Mouse (Mus musculus) liver (tissue): ENCODE results near the gene Sept7.
"Not testable (repeated sequence)": the region's sequence is repeated elsewhere in the genome, so short reads cannot be mapped to it uniquely, and the experiment has no call there.

Experiments
- DNase-seq: peaks from one replicate; pipeline ENCODE4 v3.0.0-alpha.2; 2020; ENCODE audit warnings: mixed read lengths

Sept7 gene

GRCm38 (mm10) chr9:25252283-25252726 lies at the start of gene Sept7:
TSS of gene Sept7 (plus strand) at chr9:25252439.
- peak; percentile 98 for DNase-seq

DNA sequence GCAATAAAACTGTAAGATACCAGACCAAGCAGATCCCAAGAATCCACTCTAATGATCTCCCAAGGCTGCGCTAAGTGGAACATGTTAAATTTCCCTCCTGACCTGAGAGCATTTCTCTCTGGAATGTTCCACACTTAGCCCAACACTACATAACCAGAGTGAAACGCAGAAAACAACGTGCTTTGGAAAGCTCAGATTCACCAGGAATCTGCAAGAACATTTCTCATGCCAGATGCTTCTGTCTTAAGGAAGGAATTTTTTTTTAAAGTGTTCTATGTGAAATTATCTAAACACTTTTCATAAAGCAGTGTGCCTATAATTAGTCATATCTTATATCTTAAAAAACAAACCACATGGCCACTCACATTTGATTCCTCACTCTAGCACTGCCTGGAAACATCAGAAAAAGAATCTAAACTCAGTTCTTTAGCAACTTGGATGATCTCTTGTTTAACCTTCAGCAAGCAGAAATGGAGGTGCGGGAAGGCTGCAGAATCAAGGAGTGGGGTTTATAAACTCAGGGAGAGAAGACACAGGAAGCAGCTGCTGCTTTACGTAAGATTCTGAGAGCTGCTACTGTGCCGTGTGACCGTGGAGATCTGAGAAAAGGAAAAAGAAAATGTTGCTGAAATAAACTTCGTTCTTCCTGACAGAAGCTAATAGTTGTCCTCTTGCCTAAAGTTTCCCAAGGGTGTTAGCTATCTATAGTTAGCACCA lies 44.0 kb upstream of the Sept7 start:
- DNase-seq, result no peak

GRCm38 (mm10) chr9:25212309-25213163 lies 39.7 kb upstream of the Sept7 start:
- DNase-seq, result peak; percentile 34

DNA sequence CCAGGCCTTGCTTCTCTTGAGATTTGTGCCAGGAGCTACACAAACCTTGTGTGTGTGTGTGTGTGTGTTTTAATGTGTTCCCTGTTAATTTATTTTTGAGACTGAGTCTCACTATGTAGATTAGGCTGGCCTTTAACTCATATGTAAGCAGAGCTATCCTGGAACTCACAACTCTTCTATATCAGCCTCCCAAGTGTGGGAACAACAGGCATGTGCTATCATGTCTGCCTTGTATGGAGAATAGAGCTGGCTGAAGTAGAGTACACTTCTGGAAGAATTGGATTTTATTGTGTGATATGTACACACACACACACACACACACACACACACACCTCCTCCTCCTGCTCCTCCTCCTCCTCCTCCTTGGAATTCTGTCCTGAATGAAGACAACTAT lies 39.1 kb upstream of the Sept7 start:
- no peak for DNase-seq

GRCm38 (mm10) chr9:25215411-25215810 lies 36.8 kb upstream of the Sept7 start:
- DNase-seq, result no peak

DNA sequence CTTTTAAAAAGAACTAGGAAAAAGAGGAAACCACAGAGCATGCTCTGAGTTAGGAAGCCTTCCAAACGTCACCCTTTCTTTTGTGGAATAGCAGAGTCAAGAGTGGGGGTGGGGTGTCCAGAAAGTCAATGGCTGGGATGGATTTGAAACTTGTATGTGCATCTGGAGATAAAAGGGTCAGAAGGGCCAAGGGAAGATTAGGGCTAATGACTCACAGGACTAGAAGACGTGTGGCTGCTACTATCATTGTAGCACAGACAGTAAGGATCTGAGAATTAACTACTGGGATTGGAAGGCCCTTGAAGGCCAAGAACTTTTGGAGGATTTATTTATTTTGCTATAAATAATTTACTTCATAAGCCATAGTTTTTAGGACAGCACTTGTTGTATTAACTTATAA lies 36.0 kb upstream of the Sept7 start:
- DNase-seq, result no peak

DNA sequence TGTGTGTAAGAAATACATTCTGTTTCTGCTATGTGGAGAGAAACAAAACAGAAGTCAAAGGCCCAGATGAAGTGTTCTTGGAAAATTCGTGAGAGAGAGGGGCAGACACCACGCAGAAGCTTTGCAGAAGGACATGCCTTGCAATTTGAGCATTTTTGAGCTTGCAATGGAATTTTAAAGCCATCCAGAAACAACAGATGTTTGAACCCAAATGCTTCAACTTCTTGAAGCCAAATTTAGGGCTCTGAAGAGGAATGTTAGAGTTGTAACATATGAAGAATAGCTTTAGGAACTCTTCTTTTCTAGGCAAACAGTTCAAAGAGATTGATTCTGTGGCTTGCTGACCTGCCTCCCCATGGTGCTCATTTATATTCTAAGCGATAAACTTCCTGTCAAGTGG lies 33.3 kb upstream of the Sept7 start:
- DNase-seq, result no peak

GRCm38 (mm10) chr9:25219882-25220281 lies 32.4 kb upstream of the Sept7 start:
- DNase-seq, result no peak

DNA sequence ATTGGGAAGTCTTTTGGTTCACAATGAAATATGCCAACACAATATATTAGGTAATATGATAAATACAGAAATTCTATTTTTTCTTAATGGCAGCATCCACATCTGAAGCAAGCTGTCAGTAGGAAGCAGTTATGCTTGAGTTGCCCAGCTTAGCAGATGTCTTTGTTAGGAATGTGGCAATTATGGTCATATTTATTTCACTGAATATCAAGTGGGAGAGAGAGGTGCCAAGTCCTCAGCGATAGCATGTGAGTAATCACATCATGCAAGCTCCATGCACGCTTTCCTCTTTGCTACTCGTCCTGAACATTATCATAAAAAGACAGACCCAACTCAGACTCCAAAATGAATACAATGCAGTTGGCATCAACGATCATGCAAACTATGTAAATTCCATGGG lies 27.3 kb upstream of the Sept7 start:
- DNase-seq, result no peak

- no peak for DNase-seq
Measured at GRCm38 (mm10) chr9:25229740-25230139, 22.5 kb upstream of the Sept7 start.

- no peak for DNase-seq
Measured at GRCm38 (mm10) chr9:25230213-25231039, 21.8 kb upstream of the Sept7 start.

DNA sequence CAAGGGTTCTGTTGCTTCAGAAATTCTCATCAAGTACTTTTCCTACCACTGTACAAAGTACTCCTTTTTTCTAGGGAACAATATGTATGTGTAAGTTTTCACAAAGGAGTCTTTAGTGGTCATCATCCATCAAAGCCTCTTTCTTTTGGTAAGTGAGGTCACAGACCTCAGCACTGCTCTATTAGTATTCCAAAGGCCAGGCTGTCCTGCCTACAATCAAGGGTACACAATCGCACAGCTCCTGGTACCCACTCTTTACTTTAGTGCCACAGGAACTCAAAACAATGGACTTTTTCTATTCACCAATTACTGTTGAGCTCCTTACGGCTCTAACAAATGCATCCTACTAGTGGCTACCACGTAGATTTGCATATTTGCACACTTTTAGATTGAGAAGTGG lies 11.2 kb upstream of the Sept7 start:
- DNase-seq, result no peak

DNA sequence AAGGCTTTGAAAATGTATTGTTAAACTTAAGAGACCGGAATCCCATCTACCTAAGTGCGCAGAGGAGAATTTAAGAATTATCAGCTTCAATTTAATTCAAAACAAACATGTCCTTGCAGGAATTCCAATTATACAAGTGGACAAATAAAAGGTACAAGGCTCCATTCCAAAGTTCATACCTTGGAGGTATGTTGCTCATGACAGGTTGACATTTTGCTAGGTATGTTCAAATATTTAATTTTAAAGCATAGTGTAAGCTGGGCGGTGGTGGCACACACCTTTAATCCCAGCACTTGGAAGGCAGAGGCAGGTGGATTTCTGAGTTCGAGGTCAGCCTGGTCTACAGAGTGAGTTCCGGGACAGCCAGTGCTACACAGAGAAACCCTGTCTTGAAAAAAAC lies 10.5 kb upstream of the Sept7 start:
- not testable (repeated sequence) for DNase-seq

GRCm38 (mm10) chr9:25242266-25242665 lies 10.0 kb upstream of the Sept7 start:
- DNase-seq, result no peak

- no peak for DNase-seq
Measured at GRCm38 (mm10) chr9:25243926-25244657, 8.1 kb upstream of the Sept7 start.

- DNase-seq, result no peak
Measured at GRCm38 (mm10) chr9:25245125-25245524, 7.1 kb upstream of the Sept7 start.

DNA sequence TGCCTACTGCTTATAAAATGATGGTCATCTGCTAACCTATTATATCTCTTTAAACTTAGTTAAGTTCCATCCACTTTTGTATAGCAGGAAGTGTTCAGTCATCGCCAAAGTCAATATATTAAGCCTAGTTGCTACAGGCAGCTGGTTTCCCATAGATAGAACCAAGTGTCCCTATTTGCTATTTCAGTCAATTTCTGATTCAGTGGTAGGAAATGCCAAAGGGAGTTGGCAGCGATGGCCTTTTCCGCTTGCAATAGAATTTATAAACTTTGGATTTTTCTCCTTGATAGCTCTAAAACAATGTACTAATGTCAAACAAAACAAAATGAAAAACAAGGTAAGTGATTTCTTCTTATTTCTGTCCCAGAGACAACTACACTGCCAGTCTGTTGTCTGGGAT lies 5.7 kb upstream of the Sept7 start:
- DNase-seq, result no peak

DNA sequence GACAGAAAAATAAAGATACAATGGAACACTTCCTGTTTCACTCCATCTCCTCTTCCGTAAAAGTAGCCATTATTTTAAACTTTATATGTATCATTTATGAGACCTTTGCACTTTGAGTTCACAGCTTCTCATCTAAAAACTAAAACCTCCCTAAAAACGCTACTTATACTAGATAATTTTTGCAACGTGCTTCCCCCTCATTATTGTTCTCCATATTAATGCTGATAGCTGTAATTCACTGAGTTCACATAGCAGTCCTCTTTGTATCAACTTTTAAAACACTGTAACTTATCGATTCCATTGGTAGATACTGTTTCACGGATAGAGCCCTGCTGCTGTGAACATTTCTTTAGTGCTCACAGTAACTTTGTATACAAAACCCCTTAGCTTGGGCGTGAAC lies 1.1 kb upstream of the Sept7 start:
- DNase-seq, result no peak

- peak; percentile 90 for DNase-seq
Measured at GRCm38 (mm10) chr9:25251611-25252282, 492 bp upstream of the Sept7 start.

- DNase-seq, result peak; percentile 75
Measured at GRCm38 (mm10) chr9:25252759-25253477, 679 bp downstream of the Sept7 start.

- DNase-seq, result no peak
Measured at GRCm38 (mm10) chr9:25253478-25253824, 1.2 kb downstream of the Sept7 start.
